Mouse (Mus musculus): ENCODE results near the gene Rgl1. TPM values are rescaled to one million over a fixed set of nuclear protein-coding genes. Genes with fewer than 3 reads are reported as not detected.
A peak's percentile ranks its signal among the peaks of the same experiment; 100 is the strongest.

The Rgl1 gene
- total and polyA plus RNA-seq, 2 experiments: 4.2 to 10.2 TPM

DNA sequence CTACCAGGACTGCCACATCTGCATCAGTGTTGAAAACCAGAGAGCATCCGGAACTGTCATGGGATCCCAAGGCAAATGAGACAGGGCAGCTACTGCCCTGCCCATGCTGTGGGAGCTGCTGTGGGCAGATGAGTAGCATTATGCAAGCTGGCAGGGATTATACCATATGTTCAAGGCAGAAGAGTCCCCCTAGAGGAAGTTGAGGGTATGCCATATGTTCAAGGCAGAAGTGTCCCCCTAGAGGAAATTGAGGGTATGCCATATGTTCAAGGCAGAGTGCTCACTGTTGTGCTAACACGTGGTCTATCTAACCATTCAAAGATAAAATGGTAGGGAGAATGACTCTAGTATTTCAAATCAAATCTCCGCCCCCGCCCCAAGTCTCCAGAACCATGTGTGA lies 254.9 kb downstream of the Rgl1 start:
- no peaks in the 10 kb centered on the region for H3K79me2 ChIP-seq (ENCODE audit: control insufficient read depth, insufficient read depth, low read length)
- no peak overlapping the region for H3K4me3 ChIP-seq (ENCODE audit: insufficient read depth, low read depth, low read length)
- DNase-seq (ENCODE audit: extremely low read depth, low read depth, low spot score): peak; percentile 50
- no peaks in the 10 kb centered on the region for H3K4me1 ChIP-seq (ENCODE audit: control insufficient read depth, insufficient read depth, low read length)
- H3K27me3 ChIP-seq (ENCODE audit: control insufficient read depth, insufficient read depth, low read length): no peaks in the 10 kb centered on the region
- H3K36me3 ChIP-seq (ENCODE audit: control insufficient read depth, insufficient read depth, low read length): no peaks in the 10 kb centered on the region
- WGBS: 78% methylated on average over 4 of the region's 4 CpGs
- no peak overlapping the region for H3K9ac ChIP-seq (ENCODE audit: low read depth, low read length)
- TF ChIP-seq CTCF (IDR thresholded peaks at IDR 0.05; ENCODE audit: low read depth, low read length) (peak; percentile 52), POLR2A (IDR thresholded peaks at IDR 0.05; ENCODE audit: extremely low read depth, insufficient read depth, low read length) (no peak)
- H3K27ac ChIP-seq (replicated peaks; ENCODE audit: insufficient read depth, low read depth, low read length): no peak overlapping the region

DNA sequence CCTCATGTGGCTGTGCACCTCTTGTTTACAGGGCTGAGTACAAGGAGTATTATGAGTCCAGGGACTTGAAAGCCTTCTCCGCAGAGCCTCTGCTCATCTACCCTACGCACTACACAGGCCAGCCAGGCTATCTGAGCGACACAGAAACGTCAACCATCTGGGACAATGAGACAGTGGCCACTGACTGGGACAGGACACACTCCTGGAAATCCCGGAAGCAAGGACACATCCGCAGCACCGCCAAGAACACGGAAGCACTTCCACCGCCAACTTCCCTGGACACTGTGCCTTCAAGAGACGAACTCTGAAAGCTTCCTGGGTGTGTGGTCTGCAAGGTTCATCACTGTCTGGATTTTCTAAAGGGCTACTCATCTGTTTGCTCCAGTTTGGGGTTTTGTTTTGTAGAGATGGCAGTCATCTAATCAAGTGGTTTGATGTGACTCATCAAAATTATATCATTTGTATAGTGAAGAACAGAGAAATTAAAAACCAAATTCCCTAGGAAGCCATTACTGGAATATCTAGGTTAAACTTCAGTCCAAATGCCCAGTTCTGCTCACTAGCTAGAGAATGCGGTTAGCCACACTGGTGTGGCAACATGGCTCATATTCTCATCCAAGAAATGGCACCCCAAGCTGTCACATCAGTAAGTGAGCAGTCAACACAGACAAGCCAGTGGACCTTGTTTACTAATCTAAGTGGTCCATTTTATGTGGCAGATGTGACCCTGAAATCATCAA lies 257.5 kb downstream of the Rgl1 start:
- no peak overlapping the region for H3K27ac ChIP-seq (replicated peaks; ENCODE audit: insufficient read depth, low read depth, low read length)
- H3K79me2 ChIP-seq (ENCODE audit: control insufficient read depth, insufficient read depth, low read length): no peaks in the 10 kb centered on the region

GRCm38 (mm10) chr1:152506726-152507125 lies 259.4 kb downstream of the Rgl1 start:
- DNase-seq (ENCODE audit: extremely low read depth, low read depth, low spot score): no peak
- H3K27ac ChIP-seq (replicated peaks; ENCODE audit: insufficient read depth, low read depth, low read length): no peak overlapping the region
- H3K9ac ChIP-seq (ENCODE audit: low read depth, low read length): no peak overlapping the region
- no peaks in the 10 kb centered on the region for H3K79me2 ChIP-seq (ENCODE audit: control insufficient read depth, insufficient read depth, low read length)
- H3K4me1 ChIP-seq (ENCODE audit: control insufficient read depth, insufficient read depth, low read length): no peaks in the 10 kb centered on the region
- 97% methylated on average over 7 of the region's 7 CpGs for WGBS
- H3K4me3 ChIP-seq (ENCODE audit: insufficient read depth, low read depth, low read length): no peak overlapping the region
- TF ChIP-seq POLR2A (IDR thresholded peaks at IDR 0.05; ENCODE audit: extremely low read depth, insufficient read depth, low read length) (no peak), CTCF (IDR thresholded peaks at IDR 0.05; ENCODE audit: low read depth, low read length) (no peak)
- H3K36me3 ChIP-seq (ENCODE audit: control insufficient read depth, insufficient read depth, low read length): no peaks in the 10 kb centered on the region
- H3K27me3 ChIP-seq (ENCODE audit: control insufficient read depth, insufficient read depth, low read length): no peaks in the 10 kb centered on the region

More for the DNA sequence above, 257.5 kb downstream of the Rgl1 start:
- Histone ChIP-seq H3K27me3 (ENCODE audit: control insufficient read depth, insufficient read depth, low read length) (no peaks in the 10 kb centered on the region), H3K4me1 (ENCODE audit: control insufficient read depth, insufficient read depth, low read length) (no peaks in the 10 kb centered on the region), H3K9ac (ENCODE audit: low read depth, low read length) (no peak overlapping the region), H3K4me3 (ENCODE audit: insufficient read depth, low read depth, low read length) (no peak overlapping the region), H3K36me3 (ENCODE audit: control insufficient read depth, insufficient read depth, low read length) (no peaks in the 10 kb centered on the region)
- no peak for DNase-seq (ENCODE audit: extremely low read depth, low read depth, low spot score)
- TF ChIP-seq POLR2A (IDR thresholded peaks at IDR 0.05; ENCODE audit: extremely low read depth, insufficient read depth, low read length) (no peak), CTCF (IDR thresholded peaks at IDR 0.05; ENCODE audit: low read depth, low read length) (no peak)
- WGBS: 87% methylated on average over 11 of the region's 11 CpGs

DNA sequence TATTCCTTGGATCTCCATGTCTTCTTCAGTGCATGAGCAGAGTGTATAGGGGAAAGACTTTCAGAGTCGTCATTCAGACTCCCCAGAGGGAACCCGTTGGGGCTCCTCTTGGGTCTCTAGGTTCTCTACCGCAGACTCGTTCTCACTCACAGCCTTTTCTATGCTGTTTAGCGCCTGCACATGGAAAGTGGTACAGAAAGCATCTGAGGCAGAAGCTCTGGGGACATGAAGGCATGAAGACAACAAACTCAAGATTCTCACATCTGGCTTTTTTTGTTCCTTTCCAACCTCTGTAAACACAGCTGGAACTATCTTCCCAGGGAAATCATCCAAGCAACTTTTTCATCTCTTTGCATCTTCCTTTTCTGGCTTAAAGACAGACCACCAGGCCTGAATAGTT lies 260.0 kb downstream of the Rgl1 start:
- no peak overlapping the region for H3K9ac ChIP-seq (ENCODE audit: low read depth, low read length)
- no peak for TF ChIP-seq POLR2A (IDR thresholded peaks at IDR 0.05; ENCODE audit: extremely low read depth, insufficient read depth, low read length)
- no peak for TF ChIP-seq CTCF (IDR thresholded peaks at IDR 0.05; ENCODE audit: low read depth, low read length)
- no peaks in the 10 kb centered on the region for H3K27me3 ChIP-seq (ENCODE audit: control insufficient read depth, insufficient read depth, low read length)
- H3K4me3 ChIP-seq (ENCODE audit: insufficient read depth, low read depth, low read length): no peak overlapping the region
- H3K27ac ChIP-seq (replicated peaks; ENCODE audit: insufficient read depth, low read depth, low read length): no peak overlapping the region
- WGBS: 95% methylated on average over 5 of the region's 5 CpGs
- H3K4me1 ChIP-seq (ENCODE audit: control insufficient read depth, insufficient read depth, low read length): no peaks in the 10 kb centered on the region
- no peaks in the 10 kb centered on the region for H3K36me3 ChIP-seq (ENCODE audit: control insufficient read depth, insufficient read depth, low read length)
- DNase-seq (ENCODE audit: extremely low read depth, low read depth, low spot score): no peak
- H3K79me2 ChIP-seq (ENCODE audit: control insufficient read depth, insufficient read depth, low read length): no peaks in the 10 kb centered on the region

GRCm38 (mm10) chr1:152499802-152500201 lies 266.3 kb downstream of the Rgl1 start:
- TF ChIP-seq CTCF (IDR thresholded peaks at IDR 0.05; ENCODE audit: low read depth, low read length): no peak
- TF ChIP-seq POLR2A (IDR thresholded peaks at IDR 0.05; ENCODE audit: extremely low read depth, insufficient read depth, low read length): no peak
- Histone ChIP-seq H3K4me3 (ENCODE audit: insufficient read depth, low read depth, low read length) (no peak overlapping the region), H3K79me2 (ENCODE audit: control insufficient read depth, insufficient read depth, low read length) (no peaks in the 10 kb centered on the region), H3K27ac (replicated peaks; ENCODE audit: insufficient read depth, low read depth, low read length) (no peak overlapping the region), H3K4me1 (ENCODE audit: control insufficient read depth, insufficient read depth, low read length) (no peaks in the 10 kb centered on the region), H3K27me3 (ENCODE audit: control insufficient read depth, insufficient read depth, low read length) (no peaks in the 10 kb centered on the region), H3K9ac (ENCODE audit: low read depth, low read length) (no peak overlapping the region), H3K36me3 (ENCODE audit: control insufficient read depth, insufficient read depth, low read length) (no peaks in the 10 kb centered on the region)
- DNase-seq (ENCODE audit: extremely low read depth, low read depth, low spot score): no peak
- 84% methylated on average over 12 of the region's 12 CpGs for WGBS

GRCm38 (mm10) chr1:152497581-152497980 lies 268.6 kb downstream of the Rgl1 start:
- 36% methylated on average over 11 of the region's 11 CpGs for WGBS
- H3K4me1 ChIP-seq (ENCODE audit: control insufficient read depth, insufficient read depth, low read length): no peaks in the 10 kb centered on the region
- H3K27ac ChIP-seq (replicated peaks; ENCODE audit: insufficient read depth, low read depth, low read length): peak overlapping the region; percentile 7
- no peaks in the 10 kb centered on the region for H3K79me2 ChIP-seq (ENCODE audit: control insufficient read depth, insufficient read depth, low read length)
- H3K9ac ChIP-seq (ENCODE audit: low read depth, low read length): no peak overlapping the region
- peak; percentile 18 for DNase-seq (ENCODE audit: extremely low read depth, low read depth, low spot score)
- TF ChIP-seq CTCF (IDR thresholded peaks at IDR 0.05; ENCODE audit: low read depth, low read length): no peak
- no peak for TF ChIP-seq POLR2A (IDR thresholded peaks at IDR 0.05; ENCODE audit: extremely low read depth, insufficient read depth, low read length)
- H3K27me3 ChIP-seq (ENCODE audit: control insufficient read depth, insufficient read depth, low read length): no peaks in the 10 kb centered on the region
- no peak overlapping the region for H3K4me3 ChIP-seq (ENCODE audit: insufficient read depth, low read depth, low read length)
- no peaks in the 10 kb centered on the region for H3K36me3 ChIP-seq (ENCODE audit: control insufficient read depth, insufficient read depth, low read length)

Measured in liver, adult 2 months (tissue).